ENCODE assay signal across 13 mouse cellular contexts in the genomic region with DNA sequence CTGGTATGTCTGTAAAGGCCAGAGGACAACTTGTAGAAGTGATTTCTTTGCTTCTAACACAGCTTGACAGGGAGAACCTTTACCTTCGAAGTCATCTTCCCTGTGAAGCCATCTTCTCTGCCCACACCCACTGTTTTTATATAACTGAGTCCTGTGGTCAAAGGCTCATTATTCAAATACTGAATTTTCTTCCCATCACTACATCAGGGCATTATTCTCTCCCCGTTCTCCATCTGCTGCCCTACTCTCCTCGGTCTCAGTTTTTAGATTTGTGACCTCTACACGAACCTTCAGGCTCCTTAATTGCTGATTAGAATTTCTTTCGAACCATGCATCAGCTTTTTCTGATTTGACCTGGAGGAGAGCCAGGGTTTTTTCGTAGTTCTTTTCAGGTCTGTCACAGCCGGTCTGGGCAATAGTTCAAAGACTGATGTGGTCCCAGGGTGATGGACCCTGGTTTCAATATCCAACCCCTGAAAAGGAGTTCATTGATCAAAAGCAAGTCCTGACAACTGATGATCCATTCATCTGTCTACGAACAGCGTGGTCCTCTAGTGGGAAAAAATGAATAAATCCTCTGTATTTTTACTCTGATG. TPM values are rescaled to one million over a fixed set of nuclear protein-coding genes. Genes with fewer than 3 reads are reported as not detected.
"Had no signal": no experiment of that assay in that cellular context is flagged by ENCODE, and none has a peak within 500 bp of the region (broad histone marks: within the 10 kb centered on the region; RNA-seq: fewer than 3 reads in every experiment).

No protein-coding gene starts in this region.

- DNase-seq: kidney, postnatal 25 days; layer of hippocampus, postnatal 36 days; liver, embryonic 13.5 days; lung, adult 2 months; lung, postnatal 14 days; lung, postnatal 4 days; midbrain, embryonic 14.5 days; thymus, adult 18-20 months; thymus, postnatal 14 days; thymus, postnatal 4 days had no signal

- H3K4me1 ChIP-seq: liver, embryonic 13.5 days had no signal

- H3K9ac ChIP-seq: liver, embryonic 13.5 days had no signal

- H3K4me3 ChIP-seq: left cerebral cortex, adult 2 months; liver, embryonic 13.5 days had no signal

- H3K27ac ChIP-seq: kidney, postnatal 0 days; left cerebral cortex, adult 2 months; liver, embryonic 13.5 days had no signal

- H3K27me3 ChIP-seq: liver, embryonic 13.5 days had no signal

- H3K9me3 ChIP-seq: liver, embryonic 13.5 days had no signal

- H3K4me2 ChIP-seq: liver, embryonic 13.5 days had no signal

RNA-seq across cellular contexts. Expression of a gene that starts 14.4 kb away (rescaled TPM):
- total RNA-seq: megakaryocyte progenitor cell, adult 5-6 weeks had no signal
